Mouse (Mus musculus): ENCODE measurements around the gene Ddx55.

Gene Ddx55

DNA sequence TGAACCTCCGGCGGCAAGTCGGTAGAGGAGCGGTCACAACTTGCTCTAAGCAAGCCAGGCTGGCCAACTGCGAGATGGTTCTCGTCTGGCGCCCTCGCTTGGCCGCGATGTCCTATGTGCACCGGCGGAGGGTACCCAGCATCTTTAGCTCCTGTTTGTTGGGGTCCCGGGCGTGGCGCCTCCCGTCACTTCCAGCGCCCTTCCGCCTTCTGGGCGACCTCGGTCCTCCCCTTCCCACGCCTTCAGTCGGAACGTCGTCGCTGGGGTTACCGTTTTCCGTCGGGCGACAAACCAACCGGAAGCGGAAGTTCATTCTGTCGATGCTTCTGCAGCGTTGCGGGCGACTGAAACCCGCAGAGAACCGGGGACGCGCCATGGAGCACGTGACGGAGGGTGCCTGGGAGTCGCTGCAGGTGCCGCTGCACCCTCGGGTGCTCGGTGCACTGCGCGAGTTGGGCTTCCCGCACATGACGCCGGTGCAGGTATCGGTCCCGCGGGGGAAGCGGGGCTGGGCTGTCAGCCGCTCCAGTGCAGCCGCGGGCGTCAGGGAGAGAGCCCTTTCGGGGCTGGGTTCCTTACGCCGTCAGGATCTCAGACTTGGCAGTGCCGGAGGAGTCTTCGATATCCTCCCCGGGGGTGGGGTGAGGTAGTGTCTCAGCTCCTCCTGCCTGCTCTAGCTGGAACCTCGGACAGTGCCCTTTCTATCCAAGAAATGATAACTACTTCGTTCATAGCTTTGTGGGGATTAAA is at the start of gene Ddx55:
Ddx55 (plus strand) TSS at position 307 of the 750 bp plus-strand sequence.
- in situ Hi-C loops (cut with MseI, MboI), result no loop called here

DNA sequence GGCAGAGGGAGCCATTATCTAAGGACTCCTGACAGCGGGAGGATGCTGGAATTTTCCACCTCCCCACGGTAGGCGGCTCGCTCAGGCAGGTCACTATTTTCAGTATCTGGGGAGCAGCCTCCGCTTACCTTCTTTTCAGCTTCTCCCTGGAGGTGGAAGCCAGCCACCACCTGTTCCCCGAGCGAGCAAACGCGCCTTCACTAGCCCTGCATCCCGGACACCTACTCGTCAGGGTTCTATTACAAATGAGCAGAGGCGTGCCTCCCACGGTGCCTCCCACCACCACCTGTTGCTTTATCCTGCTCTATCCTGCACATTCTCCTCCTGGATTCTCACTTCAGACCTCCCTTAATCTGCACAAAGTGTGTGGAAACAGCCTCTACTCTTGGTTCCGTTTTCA is 48.9 kb upstream of the Ddx55 start:
- in situ Hi-C loops (cut with MseI, MboI), result no loop called here

DNA sequence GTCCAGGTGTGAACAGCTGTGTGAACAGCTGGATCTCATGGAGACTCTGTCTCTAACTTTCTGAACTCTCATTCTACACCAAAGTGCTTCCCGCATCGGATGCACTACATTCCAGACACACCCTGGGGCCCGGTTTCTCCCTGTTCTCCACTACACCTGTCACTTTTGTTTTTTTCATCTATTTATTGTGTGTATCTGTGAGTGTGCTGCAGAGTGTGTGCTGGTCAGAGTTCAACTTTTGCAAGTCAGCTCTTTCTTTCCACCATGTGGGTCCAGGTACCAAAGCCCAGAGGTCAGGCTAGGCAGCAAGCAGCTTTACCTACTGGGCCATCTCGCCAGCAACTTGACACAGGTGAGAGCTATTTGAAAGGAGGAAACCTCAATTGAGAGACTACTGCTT is 47.4 kb upstream of the Ddx55 start:
- in situ Hi-C loops (cut with MseI, MboI), result no loop called here

DNA sequence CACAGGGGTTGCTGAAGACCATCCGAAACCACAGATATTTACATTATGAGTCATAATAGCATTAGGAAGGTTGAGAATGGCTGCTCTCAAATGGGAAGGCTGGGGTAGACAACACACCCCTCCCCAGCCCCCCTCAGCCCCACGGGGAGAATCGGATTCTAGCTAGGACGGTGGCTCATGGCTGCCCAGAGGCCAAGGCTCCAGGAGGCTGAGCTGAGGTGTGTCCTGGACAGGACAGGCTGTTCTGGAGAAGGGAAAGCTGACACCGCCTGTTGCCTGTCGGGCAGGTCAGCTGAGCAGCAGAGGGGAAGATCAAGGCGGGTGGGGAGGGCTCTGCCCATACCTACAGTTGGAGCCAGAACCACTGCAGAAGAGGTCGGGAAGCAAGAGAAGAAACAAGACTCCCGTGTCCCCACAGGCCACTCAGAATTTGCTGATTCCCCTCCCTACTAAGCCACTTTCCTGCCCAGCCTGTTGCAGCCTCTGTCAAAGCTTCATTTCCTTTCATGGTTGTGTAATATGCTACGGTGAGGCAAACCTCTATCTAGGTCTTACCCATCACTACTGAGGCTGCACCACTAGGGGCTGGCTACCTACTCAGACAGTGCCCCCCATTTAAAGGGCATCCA is 45.8 kb upstream of the Ddx55 start:
- in situ Hi-C loops (cut with MseI, MboI), result no loop called here

DNA sequence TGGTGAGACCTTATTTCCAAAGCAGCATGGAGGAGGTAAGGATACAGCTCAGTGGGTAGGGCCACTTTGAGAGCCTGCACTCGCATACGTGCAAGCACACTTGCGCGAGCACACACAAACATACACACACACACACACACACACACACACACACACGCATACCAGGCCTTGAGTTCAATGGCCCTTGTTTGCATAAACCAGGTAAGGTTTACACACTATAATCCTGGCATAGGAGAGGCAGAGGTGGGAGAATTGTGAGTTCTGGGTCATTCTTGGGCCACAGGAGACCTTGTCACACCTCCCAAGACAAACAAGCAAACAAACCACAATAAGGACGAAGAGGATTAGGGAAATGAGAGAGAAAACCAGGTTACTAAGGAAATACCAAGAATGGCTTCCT is 43.5 kb upstream of the Ddx55 start:
- in situ Hi-C loops (cut with MseI, MboI), result no loop called here

DNA sequence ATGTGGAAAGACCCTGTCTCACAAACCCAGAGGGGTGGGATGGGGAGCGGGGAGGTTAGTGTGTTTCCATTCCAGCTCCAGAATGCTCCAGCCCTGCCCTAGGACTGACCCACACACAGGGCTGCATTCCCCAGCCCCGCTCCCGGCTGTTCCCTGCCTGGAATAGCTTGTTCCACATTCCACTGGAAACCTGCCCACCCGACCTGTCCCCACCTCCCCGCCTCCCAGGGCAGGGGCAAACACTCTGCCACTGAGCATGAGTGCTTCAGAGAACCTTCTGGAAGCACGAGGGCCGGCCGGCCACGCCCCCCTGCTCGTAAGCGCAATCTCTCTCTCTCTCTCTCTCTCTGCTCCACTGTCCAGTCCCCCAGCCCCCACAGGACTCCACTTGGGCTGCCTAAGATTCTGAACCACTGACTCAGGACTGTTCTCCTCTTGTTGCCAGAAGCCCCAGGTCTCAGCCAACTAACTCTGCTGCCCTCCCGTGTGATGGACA is 42.9 kb upstream of the Ddx55 start:
- in situ Hi-C loops (cut with MseI, MboI), result no loop called here

DNA sequence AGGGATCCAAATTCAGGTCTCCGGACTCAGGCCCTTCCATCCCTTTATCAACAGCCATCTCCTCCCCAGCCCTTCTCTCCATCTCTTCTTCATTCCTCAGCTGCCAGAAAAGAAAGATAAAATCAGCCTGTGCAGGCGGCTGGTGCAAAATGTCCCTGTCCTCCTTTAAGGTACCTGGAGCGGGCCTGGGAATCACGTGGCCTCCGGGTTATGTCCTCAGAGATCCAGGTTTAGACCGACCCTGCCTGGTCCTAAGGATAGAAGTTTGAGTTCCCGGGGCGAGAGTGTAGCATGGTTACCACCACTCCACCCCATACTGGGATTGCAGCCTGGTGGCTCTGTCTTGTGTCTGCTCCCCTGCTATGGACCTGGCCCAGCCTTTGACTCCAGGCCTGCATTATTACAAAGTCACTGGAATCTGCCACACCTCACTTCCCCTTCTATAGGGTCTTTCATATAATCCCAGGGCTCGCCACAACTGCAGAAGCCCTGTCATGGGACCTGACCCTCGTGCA is 42.1 kb upstream of the Ddx55 start:
- in situ Hi-C loops (cut with MseI, MboI), result no loop called here

DNA sequence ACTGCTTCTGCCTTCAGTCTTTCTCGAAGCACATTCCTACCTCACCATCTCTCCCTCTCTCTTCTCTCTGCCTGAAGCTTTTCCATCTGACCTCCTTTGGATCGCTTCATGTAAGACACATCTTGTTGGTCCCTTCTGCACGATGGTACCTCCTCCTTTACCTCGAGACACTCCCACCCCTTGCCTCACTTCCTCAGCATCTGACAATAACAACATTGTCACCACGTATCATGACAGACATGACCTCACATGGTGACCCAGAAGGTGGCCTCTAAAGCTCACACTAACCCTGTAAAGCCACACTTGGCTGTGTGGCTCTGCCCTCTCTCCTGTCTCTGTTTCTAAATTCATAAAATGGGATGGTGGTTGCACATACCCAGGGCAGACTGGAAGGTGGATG is 36.9 kb upstream of the Ddx55 start:
- in situ Hi-C loops (cut with MseI, MboI), result no loop called here

DNA sequence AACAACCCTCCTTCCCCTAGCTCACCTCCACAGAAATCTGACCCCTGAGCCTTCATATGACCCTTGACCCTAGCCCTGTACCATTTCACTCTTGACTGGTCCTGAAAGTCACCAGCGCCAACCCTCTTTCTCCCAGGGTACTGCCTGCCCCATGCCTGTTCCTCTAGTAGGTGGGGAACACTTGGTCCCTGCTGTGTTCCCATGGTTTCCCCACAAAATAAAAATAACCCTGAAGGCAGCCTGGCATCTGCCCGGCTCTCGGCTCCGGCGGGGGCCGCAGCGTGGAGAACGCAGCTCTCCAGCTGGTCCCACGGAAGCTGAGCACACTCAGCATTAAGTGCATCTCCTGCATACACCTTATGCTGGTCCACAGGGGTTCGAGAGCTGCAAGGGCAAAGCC is 34.0 kb upstream of the Ddx55 start:
- in situ Hi-C loops (cut with MseI, MboI), result no loop called here

DNA sequence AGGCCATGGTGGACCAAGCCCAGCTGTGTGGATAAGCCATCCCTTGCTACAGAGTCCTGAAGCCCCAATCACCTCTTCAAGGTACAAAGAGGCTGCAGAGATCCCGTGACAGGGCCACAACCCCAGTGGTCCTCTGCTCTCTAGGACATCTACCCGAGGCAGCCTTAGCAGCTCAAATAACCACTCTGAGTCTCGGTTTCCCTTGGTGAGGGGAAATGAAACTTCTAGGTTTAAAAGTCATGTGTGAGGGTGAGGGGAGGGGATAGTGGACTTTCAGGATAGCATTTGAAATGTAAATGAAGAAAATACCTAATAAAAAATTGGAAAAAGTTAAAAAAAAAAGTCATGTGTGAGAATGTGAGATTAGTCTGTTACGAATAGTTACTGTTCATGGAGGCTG is 31.1 kb upstream of the Ddx55 start:
- in situ Hi-C loops (cut with MseI, MboI), result no loop called here

DNA sequence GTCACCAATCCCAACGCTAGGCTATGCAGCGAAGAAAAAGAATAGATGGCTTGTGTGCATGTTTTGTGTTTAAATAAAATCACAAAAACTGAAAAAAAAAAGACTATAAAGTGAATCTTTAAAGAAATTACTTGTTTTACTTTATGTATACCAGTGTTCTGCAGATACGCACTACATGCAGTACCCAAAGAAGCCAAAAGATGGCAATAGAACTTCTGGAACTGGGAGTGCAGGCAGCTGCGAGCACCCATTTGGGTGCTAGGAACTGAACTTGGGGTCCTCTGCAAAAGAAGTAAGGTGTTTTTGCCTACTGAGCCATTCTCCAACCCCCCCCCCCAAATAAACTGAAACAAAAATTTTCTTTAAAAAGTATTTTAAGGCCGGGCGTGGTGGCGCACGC is 29.6 kb upstream of the Ddx55 start:
- in situ Hi-C loops (cut with MseI, MboI), result no loop called here

DNA sequence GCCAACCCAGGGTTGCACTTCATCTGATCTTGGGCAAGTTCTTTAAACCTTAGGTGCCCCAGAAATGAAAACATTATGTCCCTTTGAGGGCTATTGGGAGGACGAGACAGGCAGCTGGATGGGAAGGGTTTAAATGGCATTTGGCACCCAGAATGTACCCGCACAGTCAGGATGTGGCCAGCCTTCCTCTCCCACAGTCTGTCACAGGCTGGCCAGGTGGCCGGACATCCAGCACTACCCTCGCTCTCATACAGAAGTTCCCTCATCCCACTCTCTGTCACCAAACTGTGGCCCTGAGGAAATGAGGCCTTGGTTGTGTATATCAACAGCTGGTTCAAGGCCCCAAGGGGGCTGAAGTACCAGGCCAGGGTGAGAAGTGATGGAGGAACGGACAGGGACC is 27.7 kb upstream of the Ddx55 start:
- in situ Hi-C loops (cut with MseI, MboI), result no loop called here

DNA sequence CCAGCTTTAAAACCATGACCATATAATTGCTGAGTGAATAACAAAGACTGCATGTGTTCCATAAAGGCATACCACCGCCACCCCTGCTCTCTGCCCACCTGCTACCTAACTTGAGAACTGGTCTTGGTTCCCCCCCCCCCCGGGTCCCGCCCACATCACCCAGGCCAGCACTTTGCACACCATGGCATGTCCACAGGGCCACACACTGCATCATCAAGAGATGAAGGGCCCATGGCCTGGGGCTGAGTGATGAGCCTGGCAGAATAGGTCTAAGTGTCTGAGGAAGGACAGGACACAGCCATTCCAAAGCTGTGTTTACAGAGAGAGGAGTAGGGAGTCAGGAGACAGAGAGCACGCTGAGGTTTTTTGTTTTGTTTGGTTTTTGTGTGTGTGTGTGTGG is 24.3 kb upstream of the Ddx55 start:
- in situ Hi-C loops (cut with MseI, MboI), result no loop called here

DNA sequence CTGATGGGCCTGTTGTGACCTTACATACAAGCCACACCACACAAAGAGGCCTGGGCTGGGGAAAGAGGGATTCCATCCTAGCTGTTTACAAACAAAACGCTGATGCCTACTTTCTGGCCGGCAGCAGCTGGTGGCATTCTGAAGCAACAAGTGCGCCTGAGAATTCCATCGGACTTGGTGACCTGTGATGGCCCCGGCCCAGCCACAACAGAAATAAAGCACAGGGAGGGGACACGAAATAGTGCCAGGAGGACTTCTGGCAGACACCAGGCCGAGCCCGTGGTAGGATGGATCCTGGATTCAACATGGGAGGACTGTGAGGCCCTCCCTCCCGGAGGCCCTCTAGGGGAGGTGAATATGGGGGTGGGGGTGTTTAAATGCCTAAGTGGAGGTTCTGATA is 23.9 kb upstream of the Ddx55 start:
- in situ Hi-C loops (cut with MseI, MboI), result no loop called here

DNA sequence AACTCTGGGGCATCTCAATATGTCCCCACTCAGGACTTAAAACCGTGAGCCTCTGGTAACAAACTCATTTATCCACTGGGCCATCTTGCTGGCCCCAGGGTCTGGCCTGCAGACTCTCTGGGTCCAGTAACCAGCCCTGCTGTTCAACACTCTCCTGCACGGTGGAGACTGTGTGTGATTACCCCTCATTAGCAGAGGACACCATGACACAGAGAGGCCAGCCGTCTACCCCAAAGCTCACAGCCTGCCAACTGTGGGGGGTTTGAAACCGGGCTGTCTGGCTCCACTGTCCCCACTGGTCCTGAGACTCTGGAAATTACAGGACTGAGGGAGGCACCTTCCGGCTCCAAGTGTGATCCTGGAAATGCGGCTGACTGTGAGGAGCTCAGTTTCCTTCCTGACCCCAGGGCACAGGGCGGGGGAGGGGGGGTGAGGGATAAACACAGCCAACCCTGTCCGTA is 23.4 kb upstream of the Ddx55 start:
- in situ Hi-C loops (cut with MseI, MboI), result no loop called here

DNA sequence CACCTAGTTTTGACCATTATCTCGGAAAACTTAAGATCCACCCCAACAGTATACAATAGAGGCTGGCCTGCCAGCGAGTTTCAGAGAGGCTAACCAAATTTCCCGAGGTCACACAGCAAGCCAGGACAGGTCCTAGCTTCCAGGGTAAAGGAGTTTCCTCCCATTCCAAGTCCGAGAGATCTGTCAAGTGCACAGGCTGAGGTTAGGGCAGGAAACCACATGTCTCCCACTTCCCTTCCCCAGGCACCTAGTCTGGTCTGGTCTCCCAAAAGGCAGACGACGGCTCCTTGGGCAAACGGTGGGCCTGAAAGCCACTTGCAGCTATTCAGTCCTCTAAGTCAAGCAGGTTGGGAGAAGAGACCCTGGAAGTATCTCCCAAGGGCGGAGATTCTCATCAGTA is 23.0 kb upstream of the Ddx55 start:
- in situ Hi-C loops (cut with MseI, MboI), result loop anchor here (5.0 to 10.0 kb wide), 2 partner anchors 95 to 97 kb away; partner anchors contain the start of gene Kmt5a (in 1 of the 2)

DNA sequence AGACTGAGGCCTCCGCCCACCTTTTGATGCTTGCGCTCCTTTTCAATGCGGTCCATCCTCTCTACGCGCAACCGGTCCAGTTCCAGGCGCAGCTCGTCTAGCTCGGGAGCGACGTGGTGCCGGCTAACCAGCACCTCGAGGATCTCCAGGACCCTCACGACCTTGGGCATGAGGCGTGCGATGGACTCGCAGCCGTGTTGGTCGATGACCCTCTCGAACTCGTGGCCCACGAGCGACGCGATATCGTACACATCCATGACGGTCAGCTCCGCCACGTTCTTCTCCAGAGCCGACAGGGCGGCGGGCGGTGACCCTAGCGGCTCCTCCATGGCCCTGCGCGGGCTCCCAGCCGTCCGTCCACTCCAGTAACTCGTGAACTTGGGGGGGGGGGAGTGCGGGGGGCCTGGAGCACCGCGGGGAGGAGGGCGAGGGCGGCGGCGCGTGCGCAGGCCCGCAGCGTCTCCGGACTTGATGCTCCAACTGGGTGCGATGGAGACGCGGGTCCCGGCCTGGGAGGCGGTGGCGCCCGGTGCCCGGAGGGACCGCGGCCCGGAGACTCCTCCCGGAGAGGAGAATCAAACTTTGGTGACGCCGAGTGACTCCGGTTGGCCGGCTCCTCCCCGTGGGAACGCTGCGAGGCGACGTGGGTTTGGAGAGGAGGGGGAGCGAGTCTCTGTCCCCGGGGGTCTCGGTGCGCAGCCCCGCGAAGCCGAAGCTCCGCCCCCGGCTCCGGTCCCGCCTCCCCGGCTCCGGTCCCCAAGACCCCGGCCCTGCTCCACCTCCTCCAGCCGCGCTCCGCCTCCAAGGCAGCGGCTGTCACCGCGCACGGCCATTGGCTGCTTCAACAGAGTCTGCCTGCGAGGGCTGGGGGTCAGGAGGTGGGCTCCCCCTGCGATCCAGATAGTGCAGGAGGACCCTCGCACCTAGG is 21.7 kb upstream of the Ddx55 start, which contains the start of gene Rilpl1:
Rilpl1 (minus strand) TSS at position 737 of the 928 bp plus-strand sequence.
- in situ Hi-C loops (cut with MseI, MboI), result loop anchor here (5.0 to 10.0 kb wide), 2 partner anchors 96 to 99 kb away; partner anchors contain the start of gene Kmt5a (in 1 of the 2)

DNA sequence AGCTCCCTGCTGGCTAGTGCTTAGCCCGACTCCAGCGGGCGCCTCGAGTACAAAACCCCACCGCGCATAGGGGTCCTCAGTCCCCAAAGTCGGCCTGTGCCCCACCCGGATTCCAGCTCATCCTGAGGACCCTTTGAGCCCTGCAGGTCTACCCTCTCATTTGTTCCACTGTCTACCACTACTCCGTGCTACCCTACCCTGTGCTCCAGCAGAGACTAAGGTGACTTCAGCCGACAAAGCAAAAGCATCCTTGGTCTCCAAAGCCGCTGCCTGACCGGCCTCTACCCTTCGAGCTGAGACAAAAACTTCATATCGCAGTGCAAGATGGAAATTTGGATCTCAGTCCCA is 21.1 kb upstream of the Ddx55 start:
- in situ Hi-C loops (cut with MseI, MboI), result loop anchor here (5.0 to 10.0 kb wide), 2 partner anchors 97 to 99 kb away; partner anchors contain the start of gene Kmt5a (in 1 of the 2)

DNA sequence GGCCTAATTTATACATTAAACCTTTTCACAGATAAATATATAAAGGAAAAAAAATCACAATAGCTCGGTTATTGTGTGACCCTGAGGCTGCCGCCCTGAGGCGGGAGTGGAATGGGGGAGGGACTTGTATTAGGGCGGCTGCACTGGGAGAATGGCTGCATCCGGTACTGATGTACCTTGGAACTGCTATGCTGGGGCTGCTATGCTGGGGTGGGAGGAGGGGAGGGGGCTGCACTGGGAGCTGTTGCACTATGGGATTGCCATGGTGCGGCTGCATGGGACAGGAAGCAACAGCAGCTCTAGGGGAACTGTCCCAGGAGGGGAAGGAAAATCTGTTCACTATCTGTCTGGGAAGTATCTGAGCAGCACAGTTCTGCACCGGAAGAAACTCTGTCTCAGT is 20.2 kb upstream of the Ddx55 start:
- in situ Hi-C loops (cut with MseI, MboI), result loop anchor here (5.0 to 10.0 kb wide), 2 partner anchors 98 to 100 kb away; partner anchors contain the start of gene Kmt5a (in 1 of the 2)

DNA sequence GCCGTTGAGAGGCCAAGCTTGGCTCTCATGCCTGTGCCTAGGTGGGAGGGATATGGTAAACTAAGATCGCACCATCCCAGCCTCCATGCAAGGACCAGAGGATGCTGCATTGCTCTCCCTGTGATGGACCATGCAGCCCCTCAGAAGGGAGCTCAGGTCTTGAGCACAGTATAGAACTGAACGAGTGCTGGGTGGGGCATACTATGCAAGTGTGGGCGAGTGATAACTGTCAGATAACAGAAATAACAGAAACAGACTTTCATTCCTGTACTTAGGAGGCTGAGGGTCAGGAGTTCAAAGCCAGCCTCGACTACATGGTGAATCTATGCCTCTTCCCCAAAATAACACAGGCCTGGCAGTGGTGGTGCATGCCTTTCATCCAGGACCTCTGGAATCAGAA is 17.6 kb upstream of the Ddx55 start:
- in situ Hi-C loops (cut with MseI, MboI), result loop anchor here in 1 of 2 experiments (10.0 kb wide), 1 partner anchor 100 kb away; the partner anchor contains the start of gene Kmt5a

DNA sequence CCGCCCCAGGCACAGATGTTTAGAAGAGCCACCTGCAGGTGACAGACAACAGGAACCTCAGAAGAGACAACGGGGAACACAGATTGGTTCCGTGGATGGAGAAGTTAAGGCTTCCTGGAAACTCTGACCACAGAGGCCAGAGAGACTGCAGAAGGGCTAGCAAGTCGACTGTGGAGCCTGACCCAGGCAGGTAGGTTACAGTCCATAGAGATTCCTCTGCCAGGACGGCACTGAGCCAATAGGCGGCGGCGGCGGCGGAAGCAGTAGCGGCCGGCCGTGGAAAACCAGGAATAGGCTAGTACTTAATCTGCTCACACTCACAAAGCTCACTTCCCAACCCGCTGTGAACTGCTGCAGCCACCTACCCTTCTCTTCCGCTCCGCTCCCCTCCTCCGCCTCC is 15.9 kb upstream of the Ddx55 start:
- in situ Hi-C loops (cut with MseI, MboI), result loop anchor here in 1 of 2 experiments (10.0 kb wide), 1 partner anchor 102 kb away; the partner anchor contains the start of gene Kmt5a

Measured in mouse trophoblast stem cell (cell line).